8 mouse cellular contexts compared by ENCODE assay signal in genomic region chr4:123392187-123392586, GRCm38 (mm10). TPM values are rescaled to one million over a fixed set of nuclear protein-coding genes. Genes with fewer than 3 reads are reported as not detected.
DNase-seq lines count a peak whose midpoint lies in the region; ATAC-seq and TF ChIP-seq lines count a peak whose summit lies in the region.

No protein-coding gene starts in this region.

- no peak overlapping the region for H3K9ac ChIP-seq in heart, postnatal 0 days (replicated peaks; ENCODE audit: low read depth, low read length)
- no peak overlapping the region for H3K9ac ChIP-seq in liver, embryonic 13.5 days

- no peak for ATAC-seq in heart, postnatal 0 days (ENCODE audit: insufficient read depth, low read depth)
- no peak for ATAC-seq in liver, embryonic 13.5 days (ENCODE audit: low read depth)

- peak; percentile 11 for DNase-seq in heart, postnatal 0 days (ENCODE audit: low spot score)
- DNase-seq in heart, embryonic 10.5 days (ENCODE audit: low spot score) = no peak
- DNase-seq in A20 (ENCODE audit: low read depth, low spot score) = peak; percentile 79
- DNase-seq in T-cell, adult 2 months (ENCODE audit: low spot score) = peak; percentile 40
- peak; percentile 14 for DNase-seq in liver, embryonic 13.5 days
- DNase-seq in frontal cortex, postnatal 36 days (ENCODE audit: low spot score in 2 of 2) = no peak
- DNase-seq in right cerebral cortex, adult 18-20 months = no peak
- no peak for DNase-seq in cerebellum, adult 9-10 months

- H3K4me3 ChIP-seq in heart, postnatal 0 days (ENCODE audit: low read depth, low read length) = no peak overlapping the region
- no peak overlapping the region for H3K4me3 ChIP-seq in heart, embryonic 10.5 days
- no peak overlapping the region for H3K4me3 ChIP-seq in liver, embryonic 13.5 days (replicated peaks)

- TF ChIP-seq CTCF in heart, postnatal 0 days (IDR thresholded peaks at IDR 0.05; ENCODE audit: low read depth) = peak; percentile 64

- no peak overlapping the region for H3K27ac ChIP-seq in heart, postnatal 0 days (ENCODE audit: low read depth)
- H3K27ac ChIP-seq in heart, embryonic 10.5 days = no peak overlapping the region
- H3K27ac ChIP-seq in liver, embryonic 13.5 days = no peak overlapping the region

- WGBS in heart, postnatal 0 days = 96% methylated on average over 1 of the region's 1 CpGs
- 94% methylated on average over 1 of the region's 1 CpGs for WGBS in heart, embryonic 10.5 days
- 88% methylated on average over 1 of the region's 1 CpGs for WGBS in liver, embryonic 13.5 days (ENCODE audit: insufficient replicate concordance)

- H3K36me3 ChIP-seq in heart, postnatal 0 days (replicated peaks; ENCODE audit: control insufficient read depth, insufficient read depth, low read length) = peaks cover 95% of the 10 kb centered on the region
- H3K36me3 ChIP-seq in heart, embryonic 10.5 days = peaks cover 95% of the 10 kb centered on the region
- H3K36me3 ChIP-seq in liver, embryonic 13.5 days = peaks cover 69% of the 10 kb centered on the region

- H3K9me3 ChIP-seq in heart, postnatal 0 days (replicated peaks; ENCODE audit: control insufficient read depth, low read length) = no peaks in the 10 kb centered on the region
- 0 out of 2 replicates have a peak, but pooled peaks cover 3% of the 10 kb centered on the region for H3K9me3 ChIP-seq in heart, embryonic 10.5 days
- H3K9me3 ChIP-seq in liver, embryonic 13.5 days (replicated peaks) = no peaks in the 10 kb centered on the region

- no peaks in the 10 kb centered on the region for H3K27me3 ChIP-seq in heart, postnatal 0 days (ENCODE audit: control insufficient read depth, insufficient read depth, low read length)
- no peaks in the 10 kb centered on the region for H3K27me3 ChIP-seq in heart, embryonic 10.5 days (ENCODE audit: insufficient read depth, poor library complexity, severe bottlenecking)
- no peaks in the 10 kb centered on the region for H3K27me3 ChIP-seq in liver, embryonic 13.5 days

- H3K4me1 ChIP-seq in heart, postnatal 0 days (ENCODE audit: control insufficient read depth, insufficient read depth) = 0 out of 2 replicates have a peak, but pooled peaks cover 3% of the 10 kb centered on the region
- H3K4me1 ChIP-seq in heart, embryonic 10.5 days = no peaks in the 10 kb centered on the region
- no peaks in the 10 kb centered on the region for H3K4me1 ChIP-seq in liver, embryonic 13.5 days (replicated peaks)

- no peak for TF ChIP-seq EP300 in heart, postnatal 0 days (IDR thresholded peaks at IDR 0.05; ENCODE audit: low read depth)

- no peak overlapping the region for H3K4me2 ChIP-seq in heart, postnatal 0 days (ENCODE audit: low read depth, low read length)
- no peak overlapping the region for H3K4me2 ChIP-seq in liver, embryonic 13.5 days

RNA-seq across cellular contexts. Expression of gene Bmp8a, which starts 49.1 kb away (rescaled TPM):
- total RNA-seq in heart, postnatal 0 days (2014; rRNA removed; ENCODE audit: low replicate concordance) = not detected in 2 replicates
- polyA plus RNA-seq in heart, postnatal 0 days (2015; fragmentation: Nextera tagmentation; extraction: Ambion mirVana) = not detected in 2 replicates
- 0.15 and 0.23 TPM in 2 replicates for polyA plus RNA-seq in heart, embryonic 10.5 days (2016; fragmentation: Nextera tagmentation; extraction: Ambion mirVana)
- 0.16 and 0.38 TPM in 2 replicates for polyA plus RNA-seq in liver, embryonic 13.5 days (2015; fragmentation: Nextera tagmentation; extraction: Ambion mirVana)

Comparison
In these comparisons a context has a peak if more than half of its experiments do, and no peak if none do; other contexts are left out.
1. DNase-seq: peak in heart, postnatal 0 days (single experiment), A20 (single experiment), T-cell, adult 2 months (single experiment) and liver, embryonic 13.5 days (single experiment); none in heart, embryonic 10.5 days (single experiment), frontal cortex, postnatal 36 days (0 of 2), right cerebral cortex, adult 18-20 months (single experiment) and cerebellum, adult 9-10 months (single experiment).